Mouse (Mus musculus) testis, adult 2 months (tissue): ENCODE measurements around the gene Dtx2. TPM values are rescaled to one million over a fixed set of nuclear protein-coding genes. Genes with fewer than 3 reads are reported as not detected.

Experiments used
- H3K27ac ChIP-seq: fragments of 200-500 bp; 2 replicates; pipeline ENCODE4 v1.5.1; 2012; ENCODE audit warnings: low read depth, low read length; ENCODE audit not compliant: control insufficient read depth, insufficient read depth
- H3K27me3 ChIP-seq: fragments of 200-500 bp; 2 replicates; pipeline ENCODE4 v1.6.1; 2012; ENCODE audit warnings: mild to moderate bottlenecking, low read length, moderate library complexity; ENCODE audit not compliant: control insufficient read depth, insufficient read depth
- H3K36me3 ChIP-seq: fragments of 200-500 bp; 2 replicates; pipeline ENCODE4 v1.6.1; 2012; ENCODE audit warnings: mild to moderate bottlenecking, low read length; ENCODE audit not compliant: control insufficient read depth, insufficient read depth
- H3K4me1 ChIP-seq: fragments of 200-500 bp; 2 replicates; pipeline ENCODE4 v1.6.1; 2012; ENCODE audit warnings: low read length; ENCODE audit not compliant: control insufficient read depth, insufficient read depth
- H3K4me3 ChIP-seq: fragments of 200-500 bp; 2 replicates; pipeline ENCODE4 v1.5.1; 2012; ENCODE audit warnings: low read depth, mild to moderate bottlenecking, low read length, moderate library complexity, mixed read lengths; ENCODE audit not compliant: control insufficient read depth
- CTCF ChIP-seq: fragments of 200-500 bp; IDR thresholded peaks from 2 replicates; pipeline ENCODE4 v1.5.1; 2012; ENCODE audit warnings: low read depth, mild to moderate bottlenecking, inconsistent platforms, low read length, moderate library complexity; ENCODE audit not compliant: control insufficient read depth, insufficient read depth, insufficient replicate concordance
- POLR2A ChIP-seq: fragments of 200-500 bp; IDR thresholded peaks from 2 replicates; pipeline ENCODE4 v1.6.1; 2012; ENCODE audit warnings: low read depth, mild to moderate bottlenecking, inconsistent platforms, low read length, moderate library complexity; ENCODE audit not compliant: control insufficient read depth
- polyA plus RNA-seq: library from polyadenylated mRNA; depleted of rRNA; stranded (reverse); fragments of >200 nt; gene quantifications from 2 replicates; pipeline ENCODE4 v1.2.3, GENCODE M21; 2012

Dtx2 gene
- polyA plus RNA-seq, 1 experiment, result 29.1 TPM

DNA sequence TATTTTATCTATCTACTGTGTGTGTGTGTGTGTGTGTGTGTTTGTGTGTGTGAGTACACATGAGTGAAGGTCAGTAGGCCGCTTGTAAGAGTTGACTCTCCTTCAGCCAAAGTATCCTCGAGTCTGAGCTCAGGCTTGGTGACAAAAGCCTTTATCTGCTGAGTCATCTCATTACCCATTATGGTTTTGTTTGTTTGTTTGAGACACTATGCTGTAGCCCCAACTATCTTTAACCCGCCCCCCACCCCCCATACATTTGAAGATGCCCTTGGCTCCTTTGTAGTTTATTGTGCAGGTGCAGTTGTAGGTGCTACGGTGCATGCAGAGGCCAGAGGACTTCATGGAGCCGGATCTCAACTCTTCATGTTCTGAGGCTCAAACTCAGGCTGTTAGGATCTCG lies 6.6 kb downstream of the Dtx2 start:
- no peak overlapping the region for H3K27ac ChIP-seq
- no peak overlapping the region for H3K4me3 ChIP-seq
- H3K36me3 ChIP-seq, result no peaks in the 10 kb centered on the region; the same call in 1 of the 2 replicates
- TF ChIP-seq CTCF, result no peak
- no peak for TF ChIP-seq POLR2A
- no peaks in the 10 kb centered on the region for H3K4me1 ChIP-seq
- H3K27me3 ChIP-seq, result no peaks in the 10 kb centered on the region

GRCm38 (mm10) chr5:136002325-136002724 lies 7.7 kb downstream of the Dtx2 start:
- Histone ChIP-seq H3K27me3 (no peaks in the 10 kb centered on the region), H3K36me3 (no peaks in the 10 kb centered on the region; the same call in 1 of the 2 replicates), H3K27ac (no peak overlapping the region; the same call in 1 of the 2 replicates), H3K4me3 (no peak overlapping the region), H3K4me1 (peaks cover 2% of the 10 kb centered on the region; the same call in 1 of the 2 replicates)
- TF ChIP-seq CTCF (no peak), POLR2A (no peak)

DNA sequence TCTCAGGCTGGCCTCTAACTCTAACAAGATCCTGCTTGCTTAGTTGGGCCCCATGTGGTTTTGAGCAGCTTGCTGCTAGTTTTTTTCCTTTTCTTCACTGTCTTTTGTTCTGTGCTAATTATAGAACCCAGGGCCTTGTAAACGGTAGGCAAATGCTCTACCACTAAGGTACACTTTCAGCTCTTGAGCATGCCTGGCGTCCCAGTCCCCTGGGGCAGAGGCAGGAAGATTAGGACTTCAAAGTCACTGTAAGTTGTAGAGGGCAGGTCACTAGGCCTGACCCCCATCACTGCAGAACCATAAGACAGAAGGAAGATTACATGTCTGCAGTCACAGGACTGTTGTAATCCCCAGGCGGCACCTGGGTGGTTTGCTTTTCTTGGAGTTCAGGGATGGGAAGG lies 8.2 kb downstream of the Dtx2 start:
- Histone ChIP-seq H3K4me3 (no peak overlapping the region), H3K4me1 (peaks cover 2% of the 10 kb centered on the region; the same call in 1 of the 2 replicates), H3K27me3 (no peaks in the 10 kb centered on the region), H3K36me3 (no peaks in the 10 kb centered on the region; the same call in 1 of the 2 replicates), H3K27ac (no peak overlapping the region)
- TF ChIP-seq POLR2A (no peak), CTCF (no peak)

GRCm38 (mm10) chr5:136004537-136004936 lies 9.9 kb downstream of the Dtx2 start:
- Histone ChIP-seq H3K36me3 (no peaks in the 10 kb centered on the region; the same call in 1 of the 2 replicates), H3K27me3 (no peaks in the 10 kb centered on the region), H3K4me1 (peaks cover 2% of the 10 kb centered on the region; the same call in 1 of the 2 replicates), H3K27ac (no peak overlapping the region), H3K4me3 (no peak overlapping the region)
- TF ChIP-seq CTCF, result no peak
- TF ChIP-seq POLR2A, result no peak

DNA sequence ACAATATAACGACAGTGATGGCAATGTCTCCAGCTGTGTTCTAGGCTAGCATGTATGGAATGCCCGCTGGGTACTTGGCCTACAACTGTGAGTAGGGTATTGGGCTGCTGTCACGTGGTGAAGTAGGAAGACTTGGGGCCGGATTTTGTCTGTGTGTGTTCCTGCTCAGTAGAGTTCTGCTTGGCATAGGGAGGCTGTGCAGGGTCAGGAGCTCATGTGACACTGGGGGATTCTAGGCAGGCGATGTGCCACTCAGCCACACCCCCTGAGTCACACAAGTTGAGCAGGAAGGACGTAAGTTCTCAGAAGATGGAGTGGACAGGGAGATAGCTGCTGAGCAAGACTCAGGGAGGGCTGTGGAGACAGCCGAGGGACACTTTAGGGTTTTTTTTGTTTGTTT lies 13.1 kb downstream of the Dtx2 start:
- Histone ChIP-seq H3K36me3 (no peaks in the 10 kb centered on the region; the same call in 1 of the 2 replicates), H3K4me3 (no peak overlapping the region), H3K27ac (no peak overlapping the region), H3K4me1 (peaks cover 2% of the 10 kb centered on the region; the same call in 1 of the 2 replicates), H3K27me3 (no peaks in the 10 kb centered on the region)
- no peak for TF ChIP-seq POLR2A

- Histone ChIP-seq H3K4me1 (0 out of 2 replicates have a peak, but pooled peaks cover 2% of the 10 kb centered on the region), H3K27ac (peak overlapping the region; percentile 55; the same call in 1 of the 2 replicates), H3K27me3 (no peaks in the 10 kb centered on the region), H3K4me3 (no peak overlapping the region), H3K36me3 (no peaks in the 10 kb centered on the region; the same call in 1 of the 2 replicates)
- TF ChIP-seq POLR2A, result peak; percentile 12; the same call in 1 of the 2 replicates
- TF ChIP-seq CTCF, result no peak
Measured at GRCm38 (mm10) chr5:136014877-136015276, 20.3 kb downstream of the Dtx2 start.

GRCm38 (mm10) chr5:136015586-136015985 lies 21.0 kb downstream of the Dtx2 start:
- no peak for TF ChIP-seq POLR2A
- TF ChIP-seq CTCF, result no peak
- no peaks in the 10 kb centered on the region; the same call in 1 of the 2 replicates for H3K36me3 ChIP-seq

More at GRCm38 (mm10) chr5:136015586-136015985, 21.0 kb downstream of the Dtx2 start:
- 0 out of 2 replicates have a peak, but pooled peaks cover 2% of the 10 kb centered on the region for H3K4me1 ChIP-seq
- no peak overlapping the region for H3K4me3 ChIP-seq
- H3K27ac ChIP-seq, result peak overlapping the region; percentile 49
- H3K27me3 ChIP-seq, result no peaks in the 10 kb centered on the region
